Mouse (Mus musculus) kidney, postnatal 0 days (tissue): ENCODE data around the gene Shf. TPM values are rescaled to one million over a fixed set of nuclear protein-coding genes. Genes with fewer than 3 reads are reported as not detected.
A peak's percentile ranks its signal among the peaks of the same experiment; 100 is the strongest.
"Not testable (repeated sequence)": the region's sequence is repeated elsewhere in the genome, so short reads cannot be mapped to it uniquely, and the experiment has no call there.

Experiments used
- ATAC-seq: fragments of 200-750 bp; cut with Nextera tagmentation; replicated peaks from 2 replicates; pipeline ENCODE4 v1.8.0; 2017; ENCODE audit warnings: low read depth, moderate number of reproducible peaks, moderate TSS enrichment, moderate library complexity; ENCODE audit not compliant: low FRiP score
- DNase-seq: peaks from one replicate; pipeline ENCODE4 v3.0.0-alpha.2; 2016; ENCODE audit warnings: low spot score
- H3K27ac ChIP-seq: fragments of 300-500 bp; sonication (generic); 2 replicates; pipeline ENCODE4 v1.5.1; 2014; ENCODE audit warnings: mild to moderate bottlenecking
- H3K27me3 ChIP-seq: fragments of 300-500 bp; sonication (generic); 2 replicates; pipeline ENCODE4 v1.6.1; 2014; ENCODE audit warnings: low read length, mixed read lengths; ENCODE audit not compliant: insufficient read depth
- H3K36me3 ChIP-seq: fragments of 300-500 bp; sonication (generic); 2 replicates; pipeline ENCODE4 v1.6.1; 2014; ENCODE audit warnings: low read length, mixed read lengths; ENCODE audit not compliant: insufficient read depth
- H3K4me1 ChIP-seq: fragments of 300-500 bp; sonication (generic); replicated peaks from 2 replicates; pipeline ENCODE4 v1.6.1; 2014; ENCODE audit warnings: antibody characterized with exemption, low read length, mixed read lengths; ENCODE audit not compliant: insufficient read depth
- H3K4me2 ChIP-seq: fragments of 300-500 bp; sonication (generic); 2 replicates; pipeline ENCODE4 v1.6.1; 2014; ENCODE audit warnings: mild to moderate bottlenecking, low read length, moderate library complexity, mixed read lengths
- H3K4me3 ChIP-seq: fragments of 300-500 bp; sonication (generic); replicated peaks from 2 replicates; pipeline ENCODE4 v1.5.1; 2014; ENCODE audit warnings: low read depth, low read length
- H3K9ac ChIP-seq: fragments of 300-500 bp; sonication (generic); 2 replicates; pipeline ENCODE4 v1.6.1; 2014; ENCODE audit warnings: low read depth, low read length
- H3K9me3 ChIP-seq: fragments of 300-500 bp; sonication (generic); replicated peaks from 2 replicates; pipeline ENCODE4 v1.6.1; 2016; ENCODE audit warnings: low read length, inconsistent platforms, mixed read lengths
- CTCF ChIP-seq: IDR thresholded peaks from 2 replicates; pipeline ENCODE4 v1.5.1; 2016; ENCODE audit warnings: antibody characterized with exemption, low read depth, mild to moderate bottlenecking, moderate library complexity
- WGBS: fragments of 180-500 bp; shearing (Covaris S2); extraction: QIAGEN DNeasy Blood & Tissue Kit; methylation state at CpG from one replicate; pipeline ENCODE4 v1.1.7; 2014; 5-methylcytosine and 5-hydroxymethylcytosine counted together
- polyA plus RNA-seq: library from polyadenylated mRNA; unstranded; fragments of >200 nt; fragmentation: Nextera tagmentation; extraction: Ambion mirVana; gene quantifications from 2 replicates; pipeline ENCODE4 v1.2.1, GENCODE M21; 2015

Shf gene
- polyA plus RNA-seq, 1 experiment from 2014 or later = 2.3 TPM

GRCm38 (mm10) chr2:122345106-122345893, 23.7 kb downstream of the Shf start:
- H3K4me1 ChIP-seq = peaks cover 4% of the 10 kb centered on the region; the same call in 1 of the 2 replicates
- H3K27me3 ChIP-seq = no peaks in the 10 kb centered on the region
- H3K9ac ChIP-seq = no peak overlapping the region
- H3K27ac ChIP-seq = no peak overlapping the region
- H3K36me3 ChIP-seq = no peaks in the 10 kb centered on the region
- H3K9me3 ChIP-seq = no peaks in the 10 kb centered on the region
- DNase-seq = no peak
- no peak overlapping the region for H3K4me2 ChIP-seq
- WGBS = 76% methylated on average over 6 of the region's 6 CpGs
- no peak for TF ChIP-seq CTCF
- ATAC-seq = no peak
- H3K4me3 ChIP-seq = no peak overlapping the region

GRCm38 (mm10) chr2:122337291-122337690, 31.7 kb downstream of the Shf start:
- H3K27ac ChIP-seq = no peak overlapping the region
- H3K27me3 ChIP-seq = no peaks in the 10 kb centered on the region
- H3K36me3 ChIP-seq = no peaks in the 10 kb centered on the region
- H3K4me2 ChIP-seq = 0 out of 2 replicates have a peak overlapping the region, but pooled peaks have one; percentile 1
- TF ChIP-seq CTCF = no peak
- no peak overlapping the region for H3K9ac ChIP-seq
- H3K4me1 ChIP-seq = no peaks in the 10 kb centered on the region
- 68% methylated on average over 21 of the region's 21 CpGs for WGBS
- ATAC-seq (no peak), DNase-seq (no peak)
- H3K4me3 ChIP-seq = no peak overlapping the region
- no peaks in the 10 kb centered on the region for H3K9me3 ChIP-seq

GRCm38 (mm10) chr2:122334170-122334569, 34.8 kb downstream of the Shf start:
- no peak for ATAC-seq
- Histone ChIP-seq H3K27me3 (no peaks in the 10 kb centered on the region), H3K36me3 (no peaks in the 10 kb centered on the region), H3K9ac (no peak overlapping the region), H3K9me3 (no peaks in the 10 kb centered on the region), H3K27ac (no peak overlapping the region), H3K4me1 (no peaks in the 10 kb centered on the region), H3K4me2 (no peak overlapping the region), H3K4me3 (no peak overlapping the region)
- 62% methylated on average over 3 of the region's 3 CpGs for WGBS
- TF ChIP-seq CTCF = no peak
- no peak for DNase-seq

DNA sequence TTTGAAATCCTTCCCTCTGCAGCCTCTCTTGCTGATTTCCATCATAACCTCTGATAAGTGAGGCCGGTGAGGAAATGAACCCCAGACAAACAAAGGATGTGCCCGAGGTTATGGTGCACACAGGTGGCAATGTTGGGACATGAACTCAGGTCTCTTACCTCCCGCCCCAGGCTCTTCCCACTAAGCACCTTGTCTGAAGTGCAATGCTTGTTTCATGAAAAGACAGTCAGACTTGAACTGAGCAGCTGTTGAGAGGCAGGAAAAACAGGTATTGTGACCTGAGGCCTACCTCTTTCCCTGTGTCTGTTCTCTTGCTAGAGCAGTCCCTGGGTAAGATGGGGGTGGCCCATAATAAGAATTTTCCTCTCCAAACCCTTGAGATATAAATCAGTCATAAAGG, 36.7 kb downstream of the Shf start:
- Histone ChIP-seq H3K9ac (no peak overlapping the region), H3K4me1 (no peaks in the 10 kb centered on the region), H3K9me3 (no peaks in the 10 kb centered on the region), H3K4me2 (no peak overlapping the region), H3K27ac (no peak overlapping the region), H3K36me3 (no peaks in the 10 kb centered on the region), H3K27me3 (no peaks in the 10 kb centered on the region), H3K4me3 (no peak overlapping the region)
- no peak for TF ChIP-seq CTCF
- ATAC-seq (no peak), DNase-seq (no peak)
- 91% methylated on average over 3 of the region's 3 CpGs for WGBS

- 91% methylated on average over 4 of the region's 6 CpGs for WGBS
- not testable (repeated sequence) for H3K27me3 ChIP-seq, H3K9me3 ChIP-seq, DNase-seq, H3K9ac ChIP-seq, H3K4me3 ChIP-seq, ATAC-seq, H3K4me2 ChIP-seq, H3K27ac ChIP-seq, H3K4me1 ChIP-seq, H3K36me3 ChIP-seq
These were observed 38.6 kb downstream of the Shf start for GRCm38 (mm10) chr2:122330317-122330716.

DNA sequence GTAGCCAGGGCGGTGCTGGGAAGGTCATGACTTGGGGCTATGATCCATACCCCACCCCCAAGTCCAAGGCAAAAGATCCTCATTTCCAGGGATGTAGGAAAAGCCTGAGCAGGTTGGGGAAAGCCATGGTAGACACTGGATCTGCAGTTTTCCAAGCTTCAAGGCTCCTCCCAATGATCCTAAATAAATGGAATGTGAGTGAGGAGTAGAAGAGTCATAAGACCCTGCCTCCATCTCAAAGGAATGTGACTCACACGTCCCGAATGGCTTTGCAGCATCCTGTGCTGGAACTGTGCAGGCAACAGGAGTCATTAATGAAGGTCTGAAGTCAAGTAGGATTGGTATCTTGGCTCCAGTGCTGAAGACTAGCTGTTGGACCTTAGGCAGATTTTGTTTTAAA, 41.0 kb downstream of the Shf start:
- H3K36me3 ChIP-seq = no peaks in the 10 kb centered on the region
- H3K9ac ChIP-seq = no peak overlapping the region
- H3K9me3 ChIP-seq = no peaks in the 10 kb centered on the region
- H3K4me3 ChIP-seq = no peak overlapping the region
- no peak for TF ChIP-seq CTCF
- DNase-seq (no peak), ATAC-seq (no peak)
- H3K27me3 ChIP-seq = no peaks in the 10 kb centered on the region
- 56% methylated on average over 3 of the region's 3 CpGs for WGBS
- no peak overlapping the region for H3K27ac ChIP-seq
- H3K4me2 ChIP-seq = no peak overlapping the region
- no peaks in the 10 kb centered on the region for H3K4me1 ChIP-seq

- H3K27ac ChIP-seq = no peak overlapping the region
- H3K4me2 ChIP-seq = no peak overlapping the region
- H3K4me3 ChIP-seq = no peak overlapping the region
- no peaks in the 10 kb centered on the region for H3K36me3 ChIP-seq
- H3K9me3 ChIP-seq = no peaks in the 10 kb centered on the region
- H3K27me3 ChIP-seq = no peaks in the 10 kb centered on the region
- no peaks in the 10 kb centered on the region for H3K4me1 ChIP-seq
- TF ChIP-seq CTCF = no peak
- no peak overlapping the region for H3K9ac ChIP-seq
- 66% methylated on average over 2 of the region's 2 CpGs for WGBS
- DNase-seq (no peak), ATAC-seq (no peak)
These were observed 43.6 kb downstream of the Shf start for GRCm38 (mm10) chr2:122325361-122325760.
